Mouse (Mus musculus) monocyte, adult 5-6 weeks (primary cell): ENCODE measurements around the gene Zfp280c. TPM values are rescaled to one million over a fixed set of nuclear protein-coding genes. Genes with fewer than 3 reads are reported as not detected.
A peak's percentile ranks its signal among the peaks of the same experiment; 100 is the strongest.

Experiments
- ATAC-seq: fragments of 153-309, 156-312 bp; replicated peaks from 2 replicates; pipeline ENCODE4 v1.8.0; 2017; ENCODE audit warnings: mild to moderate bottlenecking; ENCODE audit not compliant: low TSS enrichment, insufficient number of reproducible peaks, severe bottlenecking, poor library complexity, low FRiP score
- total RNA-seq: library from RNA; stranded (forward); fragments of 200-1000, 200-491, 200-594 nt; gene quantifications from 3 replicates; pipeline ENCODE4 v1.2.3, GENCODE M21; 2017

Gene Zfp280c
- 6.9 to 21.2 TPM (median 11.5 TPM) in 3 replicates for total RNA-seq

DNA sequence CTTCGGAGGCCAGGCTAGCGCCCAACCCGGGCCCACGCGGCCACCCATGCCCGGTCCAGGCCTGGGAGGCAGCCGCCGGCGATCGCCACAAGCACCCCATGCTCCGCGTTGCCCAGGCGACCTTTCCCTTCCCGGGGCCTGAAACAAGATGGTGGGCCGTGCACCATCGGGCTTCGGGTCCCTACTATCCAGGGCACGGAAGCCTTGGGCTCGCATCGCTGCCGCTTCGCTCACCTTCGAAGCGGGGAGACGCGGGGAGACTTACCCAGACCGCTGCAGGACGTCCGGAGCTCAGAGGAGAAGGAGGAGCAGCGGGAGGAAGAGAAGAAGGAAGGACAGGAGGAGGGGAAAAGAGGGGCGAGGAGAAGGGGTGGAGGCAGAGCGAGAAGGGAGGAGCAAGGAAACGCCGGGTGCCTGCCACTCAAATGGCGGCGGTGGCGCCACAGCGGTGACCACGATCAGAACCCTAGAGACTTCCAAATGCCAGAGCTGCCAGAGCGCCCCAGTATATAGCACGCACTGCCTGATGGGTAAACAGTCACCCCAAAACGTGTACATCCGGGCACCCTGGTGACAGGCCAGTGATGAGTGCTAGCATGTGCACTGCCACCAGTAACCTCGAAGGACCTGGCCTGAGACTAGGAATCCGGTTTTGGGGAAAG lies at the start of gene Zfp280c:
Gene Zfp280c, minus strand, starts transcription at position 406 of the 662 bp plus-strand sequence.
- peak; percentile 94 for ATAC-seq

DNA sequence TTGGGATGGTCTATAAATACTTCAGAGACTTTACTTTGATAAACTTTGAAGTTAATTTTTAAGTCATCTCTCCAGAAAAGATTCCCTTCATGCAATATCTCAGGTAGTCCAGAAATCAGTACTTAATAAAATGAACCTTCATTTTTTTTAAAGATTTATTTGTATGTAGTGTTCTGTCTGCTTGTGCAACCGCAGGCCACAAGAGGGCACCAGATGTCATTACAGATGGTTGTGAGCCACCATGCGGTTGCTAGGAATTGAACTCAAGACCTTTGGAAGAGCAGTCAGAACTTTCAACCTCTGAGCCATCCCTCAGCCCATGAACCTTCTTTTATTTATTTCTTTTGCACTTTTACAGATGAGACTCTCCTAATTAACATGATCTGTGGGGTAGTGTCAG lies 42.7 kb upstream of the Zfp280c start:
- ATAC-seq: no peak

DNA sequence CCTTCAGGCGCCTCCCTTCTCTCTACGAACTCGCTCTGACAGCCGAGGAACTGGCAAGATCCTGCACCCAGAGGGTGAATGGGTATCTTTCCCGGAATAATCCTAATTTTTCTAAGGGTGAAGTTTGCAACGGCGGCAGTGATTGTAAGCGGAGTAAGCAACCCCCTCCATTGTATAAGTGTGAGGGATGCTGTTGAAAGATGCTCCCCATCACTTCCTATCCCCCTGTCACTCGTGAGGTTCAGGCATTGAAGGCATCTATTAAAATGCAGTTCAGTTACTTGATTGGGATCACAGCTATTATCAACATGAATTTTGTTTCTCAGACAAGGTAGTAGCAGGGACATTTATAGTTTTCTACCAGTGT lies 29.7 kb upstream of the Zfp280c start:
- no peak for ATAC-seq

DNA sequence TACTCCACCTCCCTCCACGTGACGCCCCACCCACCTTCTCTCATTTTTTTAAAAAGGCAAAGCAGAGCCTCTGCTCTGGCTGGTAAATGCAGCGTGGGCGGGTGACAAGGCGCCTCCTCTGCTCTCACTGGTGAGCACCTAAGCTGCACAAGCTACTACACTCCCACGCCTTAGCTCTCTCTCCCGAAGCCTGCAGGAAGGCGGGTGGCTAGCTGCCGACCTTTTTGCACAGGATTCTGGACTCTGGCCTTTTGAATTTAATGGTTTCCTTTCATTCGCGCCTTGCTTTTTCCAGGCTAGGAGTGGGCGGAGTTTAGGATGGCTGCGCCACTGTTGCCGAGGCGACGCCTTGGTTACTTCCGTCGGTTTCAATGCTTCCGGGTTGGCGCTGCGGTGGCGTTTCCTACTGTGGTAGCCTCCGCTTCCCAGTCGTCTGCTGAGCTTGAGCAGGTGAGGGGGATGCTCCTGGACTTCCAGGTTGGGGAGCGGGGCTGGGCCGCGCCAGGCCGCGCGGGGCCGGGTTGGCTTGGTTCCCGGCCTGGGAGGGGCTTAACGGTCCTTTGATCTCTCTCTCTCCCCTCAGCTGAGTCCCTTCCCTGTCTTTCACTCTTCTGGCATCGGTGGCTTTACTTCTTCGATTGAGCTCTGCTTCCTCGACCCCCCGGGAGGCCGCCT lies 29.2 kb upstream of the Zfp280c start, which contains the start of gene Slc25a14:
Gene Slc25a14, plus strand, starts transcription at position 35 of the 675 bp plus-strand sequence.
- ATAC-seq: peak; percentile 93

- ATAC-seq: no peak
Observed at GRCm38 (mm10) chrX:48623049-48623378, 28.7 kb upstream of the Zfp280c start.

DNA sequence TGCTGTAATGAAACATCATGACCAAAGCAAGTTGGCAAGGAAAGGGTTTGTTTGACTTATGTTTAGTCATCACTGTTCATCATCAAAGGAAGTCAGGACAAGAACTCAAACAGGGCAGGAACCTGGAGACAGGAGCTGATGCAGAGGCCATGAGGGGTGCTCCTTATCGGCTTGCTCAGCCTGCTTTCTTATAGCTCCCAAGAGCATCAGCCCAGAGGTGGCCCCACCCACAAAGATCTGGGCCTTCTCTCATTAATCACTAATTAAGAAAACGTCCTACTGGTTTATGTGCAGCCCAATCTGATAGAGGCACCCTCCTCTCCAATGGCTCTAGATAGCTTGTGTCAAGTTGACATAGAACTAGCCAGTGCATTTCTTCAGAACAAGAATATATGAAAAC lies 10.6 kb upstream of the Zfp280c start:
- ATAC-seq: no peak

DNA sequence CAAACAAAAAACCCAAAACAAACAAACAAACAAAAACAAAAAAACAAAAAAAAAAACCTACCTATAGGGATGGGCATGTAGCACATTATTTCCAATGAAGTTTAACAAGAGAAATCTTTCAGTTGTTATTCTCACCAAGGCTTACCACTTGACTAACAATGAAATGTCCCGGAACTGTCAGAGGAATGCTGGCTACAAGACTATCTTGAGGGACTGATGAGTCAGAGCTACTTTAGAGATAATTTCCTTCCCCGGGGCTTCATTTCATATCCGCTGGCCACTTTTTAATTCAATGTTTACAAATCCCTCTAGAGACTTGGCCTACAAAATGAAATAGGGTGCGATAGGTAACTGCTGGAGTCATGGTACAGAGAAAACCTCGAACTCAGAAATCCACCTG lies 2.6 kb upstream of the Zfp280c start:
- no peak for ATAC-seq

DNA sequence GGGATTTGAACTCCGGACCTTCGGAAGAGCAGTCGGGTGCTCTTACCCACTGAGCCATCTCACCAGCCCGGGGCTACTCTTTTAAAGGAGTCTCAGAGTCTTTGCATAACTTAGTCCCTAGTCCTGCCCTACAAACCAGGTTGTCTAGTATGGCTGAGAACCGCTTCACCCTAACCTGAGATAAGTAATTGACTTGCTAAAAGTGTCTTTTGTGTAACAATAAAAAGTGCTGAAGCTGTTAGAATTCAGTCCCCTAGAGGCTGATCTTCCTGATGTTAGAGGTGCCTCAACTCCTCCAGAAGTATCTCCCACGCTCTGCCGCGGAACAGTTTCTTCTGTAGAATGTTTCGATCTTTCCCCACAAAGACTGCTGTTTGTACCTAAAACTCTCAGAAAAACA lies 1.7 kb upstream of the Zfp280c start:
- no peak for ATAC-seq

GRCm38 (mm10) chrX:48593721-48594098 lies 594 bp downstream of the Zfp280c start:
- ATAC-seq: no peak

GRCm38 (mm10) chrX:48583332-48583731 lies 11.0 kb downstream of the Zfp280c start:
- ATAC-seq: no peak

DNA sequence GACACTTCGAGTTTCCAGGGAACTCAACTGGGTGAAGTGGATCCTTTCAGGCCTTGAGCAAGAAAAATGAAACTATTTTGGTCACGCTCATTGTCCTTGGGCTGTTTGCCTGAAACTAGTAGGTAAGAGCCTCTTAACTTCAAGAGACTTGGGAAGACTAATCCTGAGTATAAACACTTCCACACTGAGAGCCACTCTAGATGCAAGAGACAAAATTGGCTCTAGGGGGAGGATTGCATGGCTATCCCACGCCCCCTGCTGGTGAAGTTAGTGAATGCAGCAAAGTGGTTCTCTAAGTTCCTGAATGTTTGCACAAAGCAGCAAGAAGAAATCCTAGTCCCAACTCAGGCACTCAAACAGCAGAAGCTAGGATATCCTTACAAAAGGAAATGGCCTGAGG lies 62.1 kb downstream of the Zfp280c start:
- ATAC-seq: peak; percentile 61; the same call in 1 of the 2 replicates

DNA sequence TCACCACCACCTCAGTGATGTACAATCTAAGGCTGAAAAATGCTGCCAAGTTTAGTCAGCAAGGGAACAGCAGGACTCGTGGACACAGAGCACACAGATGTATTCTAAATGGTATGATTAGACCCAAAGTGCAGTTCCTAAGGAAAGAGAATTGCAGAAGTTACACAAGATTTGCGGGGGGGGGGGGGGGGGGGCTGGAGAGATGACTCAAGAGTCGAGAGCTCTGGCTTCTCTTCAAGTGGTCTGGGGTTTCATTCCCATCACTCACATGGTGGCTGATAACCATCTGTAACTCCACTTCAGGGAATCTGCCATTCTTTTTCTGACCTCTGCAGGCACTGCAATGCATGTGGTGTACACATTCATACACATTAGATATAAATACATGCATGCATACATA lies 67.9 kb downstream of the Zfp280c start:
- no peak for ATAC-seq

DNA sequence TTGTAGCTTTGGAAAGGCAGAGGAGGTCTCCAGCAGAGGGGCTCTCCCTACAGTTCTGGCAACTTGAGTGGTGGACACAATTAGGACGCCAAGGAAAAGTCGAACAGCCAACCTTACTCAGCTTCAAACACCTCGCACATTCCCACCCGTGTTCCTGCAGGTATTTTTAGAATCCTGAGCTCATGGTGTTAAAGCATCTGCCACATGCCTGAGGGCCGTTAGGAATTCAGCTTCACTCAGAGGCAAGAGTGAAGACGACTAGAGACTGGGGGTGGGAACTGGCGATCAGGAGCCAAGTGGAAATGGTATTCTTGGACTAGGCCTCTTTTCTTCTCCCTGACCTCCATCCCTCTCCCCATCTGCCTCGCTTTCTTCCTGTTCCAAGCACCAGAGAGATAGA lies 68.4 kb downstream of the Zfp280c start:
- no peak for ATAC-seq

DNA sequence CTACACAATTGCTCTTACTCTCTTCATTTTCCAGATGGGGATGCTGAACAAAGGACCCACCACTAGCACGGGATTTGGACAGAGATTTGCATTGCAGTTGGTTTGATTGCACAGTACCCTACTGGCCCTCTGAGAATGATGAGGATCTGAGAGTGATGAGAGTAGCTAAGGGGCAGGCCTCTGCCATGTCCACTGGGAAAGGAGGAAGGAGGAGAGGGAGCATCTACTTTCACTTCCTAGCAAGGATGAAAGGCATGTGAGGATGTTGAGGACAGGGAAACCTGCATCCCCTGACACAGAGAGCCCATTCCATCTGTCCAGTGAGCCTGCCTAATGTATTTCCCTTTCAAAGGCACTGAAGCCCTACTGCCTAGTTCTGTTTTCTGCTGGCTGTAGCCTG lies 69.0 kb downstream of the Zfp280c start:
- ATAC-seq: no peak

DNA sequence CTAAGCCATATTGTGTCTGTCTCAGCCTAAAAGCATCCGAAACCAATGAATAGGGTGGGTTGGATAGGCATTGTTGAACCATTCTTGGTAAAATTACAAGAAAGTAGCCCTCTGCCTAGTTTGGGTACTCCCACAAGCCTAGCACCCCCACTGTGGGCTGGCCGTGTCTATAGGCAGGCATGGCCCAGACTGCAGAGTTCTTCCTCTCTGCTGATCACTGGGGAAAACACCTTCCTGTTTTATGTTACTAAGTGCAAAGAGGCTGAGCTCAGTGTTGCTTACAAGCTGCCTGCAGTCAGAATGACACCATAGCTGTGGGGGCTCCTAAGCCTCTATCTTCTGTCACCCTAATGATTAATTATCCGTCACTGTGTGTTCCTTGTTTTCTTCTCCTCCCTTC lies 70.8 kb downstream of the Zfp280c start:
- ATAC-seq: 0 out of 2 replicates have a peak, but pooled peaks have one; percentile 53

DNA sequence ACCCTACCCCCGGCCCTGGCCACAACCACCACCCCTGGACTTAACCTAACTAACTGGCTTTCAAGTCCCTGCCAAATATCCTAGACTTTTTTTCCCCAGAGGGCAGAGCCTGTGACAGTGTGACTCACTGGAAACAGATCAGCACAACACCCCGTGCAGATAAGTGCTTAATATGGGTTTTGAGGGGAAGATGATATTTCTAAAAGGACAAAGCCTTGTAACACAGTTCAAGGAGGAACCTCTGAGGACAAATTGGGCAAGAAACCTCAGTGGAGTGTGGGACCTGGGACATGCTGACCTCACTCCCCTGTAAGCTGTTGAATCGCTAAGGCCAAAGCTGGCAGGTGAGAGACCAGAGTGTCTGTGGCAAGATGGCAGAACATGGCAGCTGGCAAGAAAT lies 72.7 kb downstream of the Zfp280c start:
- 0 out of 2 replicates have a peak, but pooled peaks have one; percentile 47 for ATAC-seq

GRCm38 (mm10) chrX:48519549-48520085 lies 74.7 kb downstream of the Zfp280c start:
- no peak for ATAC-seq

DNA sequence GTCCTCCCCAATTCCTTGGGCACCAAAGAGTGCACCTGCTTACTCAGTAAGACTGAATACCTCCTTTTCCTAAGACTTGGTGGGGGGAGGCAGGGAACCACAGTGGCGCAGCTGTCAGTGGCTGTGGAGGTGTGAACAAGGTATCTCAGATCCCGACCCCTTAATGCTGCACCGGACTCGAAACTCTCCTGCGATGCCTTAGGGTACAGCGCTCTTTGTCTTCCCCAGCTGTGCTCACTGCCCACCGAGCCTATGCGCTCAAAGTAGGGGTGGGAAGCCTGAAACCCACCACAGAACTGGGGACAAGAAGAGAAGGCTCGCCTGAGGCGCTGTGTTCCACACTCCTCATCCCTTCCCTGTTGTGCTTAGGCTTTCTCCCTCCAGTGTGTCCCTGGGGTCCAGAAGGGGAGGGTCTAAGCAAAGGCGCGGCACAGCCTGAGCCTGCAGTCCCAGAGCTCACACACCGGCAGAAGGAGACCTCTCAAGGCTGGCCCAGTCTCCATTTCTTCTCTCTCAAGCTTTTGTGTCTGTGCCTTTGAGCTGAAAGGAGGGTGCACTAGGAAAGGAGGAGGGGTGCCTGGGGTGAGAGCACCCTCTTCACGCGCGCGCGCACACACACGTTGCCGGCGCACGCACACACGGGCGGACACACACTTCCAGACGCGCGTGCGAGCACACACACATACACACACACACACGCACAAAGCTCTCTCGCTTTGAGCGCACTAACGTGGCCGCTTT lies 75.3 kb downstream of the Zfp280c start, which contains the start of gene Rab33a:
Gene Rab33a, plus strand, starts transcription at position 478 of the 741 bp plus-strand sequence.
- ATAC-seq: no peak

DNA sequence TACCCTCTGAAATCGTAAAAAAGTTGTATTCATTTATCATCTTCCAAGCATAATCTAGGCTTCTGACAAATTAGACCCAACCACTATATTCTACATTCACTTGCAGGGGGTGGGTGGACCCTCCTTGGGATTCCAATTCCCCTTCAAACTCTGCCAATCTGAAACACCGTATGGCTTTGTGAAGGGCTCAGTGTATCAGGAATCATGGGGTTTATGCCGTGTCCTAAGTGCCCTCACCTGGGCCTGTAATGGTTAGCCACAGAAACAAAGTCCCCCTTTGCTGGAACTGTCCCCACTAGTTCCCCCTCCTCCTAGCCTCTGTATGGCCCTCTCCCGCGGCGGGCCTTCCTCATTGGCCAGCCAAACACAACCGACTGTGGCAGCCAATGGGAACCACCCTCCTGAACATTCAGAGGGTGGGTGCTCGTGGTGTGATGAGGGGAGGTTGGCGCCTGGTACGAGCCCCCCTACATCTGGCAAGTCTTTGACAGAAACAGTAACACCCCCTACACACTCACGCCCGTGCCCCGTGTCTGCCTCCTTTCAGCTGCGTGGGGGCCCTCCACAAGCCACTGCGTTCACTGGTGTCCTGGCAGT lies 76.0 kb downstream of the Zfp280c start:
- ATAC-seq: no peak
